Mouse (Mus musculus) thymus, postnatal 25 days (tissue): Measurements from ENCODE around the gene Gm15128.
"Not testable (repeated sequence)": the region's sequence is repeated elsewhere in the genome, so short reads cannot be mapped to it uniquely, and the experiment has no call there.

Experiments
- DNase-seq: peaks from one replicate; pipeline ENCODE4 v3.0.0; 2022

Gene Gm15128

DNA sequence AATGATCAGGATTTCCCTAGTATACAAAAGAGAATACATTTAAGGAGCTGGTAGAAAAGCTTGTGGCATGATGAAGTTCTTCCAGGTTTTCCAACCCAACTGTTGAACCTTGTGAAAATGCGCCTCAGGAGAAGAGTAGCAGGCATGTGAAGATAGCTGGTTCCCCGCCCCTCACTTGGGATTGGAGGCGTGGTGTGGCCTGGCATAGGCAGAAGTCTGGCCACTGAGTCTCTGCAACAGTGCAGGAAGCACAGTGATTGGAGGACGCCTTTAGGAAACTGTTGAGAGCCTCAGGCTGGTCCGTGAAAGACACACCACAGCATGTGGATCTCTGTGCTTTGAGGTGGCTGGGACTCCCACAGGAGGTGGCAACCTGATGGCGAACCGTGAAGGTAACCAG, at the start of gene Gm15128:
Gene Gm15128 (plus strand): TSS at position 301 of the 400 bp plus-strand sequence.
- DNase-seq: not testable (repeated sequence)
